Mouse (Mus musculus): ENCODE results near the gene Wdr20. TPM values are rescaled to one million over a fixed set of nuclear protein-coding genes. Genes with fewer than 3 reads are reported as not detected.
A peak's percentile ranks its signal among the peaks of the same experiment; 100 is the strongest.
"Not testable (repeated sequence)": the region's sequence is repeated elsewhere in the genome, so short reads cannot be mapped to it uniquely, and the experiment has no call there.

The Wdr20 gene
- total RNA-seq, 2 experiments from 2014 or later: 44.1 to 45.3 TPM

- DNase-seq: no peak
These were observed 24.0 kb upstream of the Wdr20 start for GRCm38 (mm10) chr12:110713784-110714183.

- no peak for DNase-seq
These were observed 23.5 kb upstream of the Wdr20 start for GRCm38 (mm10) chr12:110714215-110714614.

- DNase-seq: no peak
These were observed 21.7 kb upstream of the Wdr20 start for GRCm38 (mm10) chr12:110716004-110716403.

- DNase-seq: no peak
These were observed 12.7 kb upstream of the Wdr20 start for GRCm38 (mm10) chr12:110725051-110725450.

- DNase-seq: no peak
These were observed 12.3 kb upstream of the Wdr20 start for GRCm38 (mm10) chr12:110725489-110725888.

GRCm38 (mm10) chr12:110726428-110726827 lies 11.3 kb upstream of the Wdr20 start:
- DNase-seq: no peak

- DNase-seq: not testable (repeated sequence)
These were observed 4.5 kb upstream of the Wdr20 start for GRCm38 (mm10) chr12:110733254-110733653.

GRCm38 (mm10) chr12:110736641-110737040 lies 1.1 kb upstream of the Wdr20 start:
- DNase-seq: no peak

- peak; percentile 36 to 48 for DNase-seq
These were observed 596 bp downstream of the Wdr20 start for GRCm38 (mm10) chr12:110738158-110738921.

- DNase-seq: no peak
These were observed 13.2 kb downstream of the Wdr20 start for GRCm38 (mm10) chr12:110750770-110751439.

GRCm38 (mm10) chr12:110752703-110753102 lies 15.0 kb downstream of the Wdr20 start:
- peak in 1 of 2 experiments; percentile 27 for DNase-seq

GRCm38 (mm10) chr12:110753976-110754375 lies 16.2 kb downstream of the Wdr20 start:
- no peak for DNase-seq

GRCm38 (mm10) chr12:110757161-110757560 lies 19.4 kb downstream of the Wdr20 start:
- no peak for DNase-seq

- DNase-seq: no peak
These were observed 21.2 kb downstream of the Wdr20 start for GRCm38 (mm10) chr12:110758932-110759331.

- no peak for DNase-seq
These were observed 24.6 kb downstream of the Wdr20 start for GRCm38 (mm10) chr12:110762321-110762720.

- no peak for DNase-seq
These were observed 26.8 kb downstream of the Wdr20 start for GRCm38 (mm10) chr12:110764531-110764930.

GRCm38 (mm10) chr12:110768562-110768961 lies 30.8 kb downstream of the Wdr20 start:
- no peak for DNase-seq

GRCm38 (mm10) chr12:110769660-110770297 lies 32.0 kb downstream of the Wdr20 start:
- DNase-seq: peak; percentile 41 to 45

- no peak for DNase-seq
These were observed 32.9 kb downstream of the Wdr20 start for GRCm38 (mm10) chr12:110770479-110771247.

GRCm38 (mm10) chr12:110771961-110772360 lies 34.2 kb downstream of the Wdr20 start:
- DNase-seq: no peak

- no peak for DNase-seq
These were observed 38.1 kb downstream of the Wdr20 start for GRCm38 (mm10) chr12:110775628-110776426.
